Mouse (Mus musculus): Measurements from ENCODE around the gene Atl3. TPM values are rescaled to one million over a fixed set of nuclear protein-coding genes. Genes with fewer than 3 reads are reported as not detected.

Atl3 gene
- polyA plus RNA-seq (2012; rRNA removed) = 15.3 and 17.4 TPM in 2 replicates

DNA sequence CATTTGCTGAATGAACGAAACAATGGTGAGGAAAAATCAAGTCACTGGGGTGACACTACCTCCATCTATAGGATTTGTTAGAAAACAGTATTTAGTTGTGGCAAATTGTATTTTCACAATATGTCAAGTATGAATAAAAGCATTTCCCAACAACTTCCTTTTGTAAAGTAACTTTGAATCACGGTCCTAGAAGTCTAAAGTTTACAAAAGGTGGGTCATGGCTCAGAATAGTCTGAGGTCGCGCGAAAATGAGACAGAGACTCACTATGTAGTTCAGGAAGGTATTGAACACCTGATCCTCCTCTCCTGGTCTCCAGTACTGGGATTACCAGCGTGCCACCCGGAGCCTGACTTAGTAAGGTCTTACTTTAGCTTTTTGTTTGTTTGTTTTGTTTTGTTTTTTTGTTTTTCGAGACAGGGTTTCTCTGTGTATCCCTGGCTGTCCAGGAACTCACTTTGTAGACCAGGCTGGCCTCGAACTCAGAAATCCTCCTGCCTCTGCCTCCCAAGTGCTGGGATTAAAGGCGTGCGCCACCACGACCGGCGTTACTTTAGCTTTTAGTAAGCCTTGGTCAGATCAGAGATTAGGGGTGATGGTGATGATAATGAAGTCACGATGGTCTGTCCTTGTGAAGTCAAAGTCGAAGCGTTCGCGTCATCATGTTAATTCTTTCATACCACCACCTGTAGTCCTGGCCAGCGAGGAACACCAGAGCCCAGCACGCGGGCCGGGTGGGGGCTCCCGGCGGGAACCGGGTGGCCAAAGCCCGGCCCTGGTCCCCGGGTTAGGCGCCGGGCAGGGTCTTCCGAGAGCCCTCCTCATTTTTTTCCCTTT lies at the start of gene Atl3:
Gene Atl3, plus strand, starts transcription at position 689 of the 835 bp plus-strand sequence.
- WGBS = 24% methylated on average over 31 of the region's 31 CpGs
- Histone ChIP-seq H3K27me3 (ENCODE audit: control insufficient read depth, insufficient read depth, low read length) (no peaks in the 10 kb centered on the region), H3K4me1 (replicated peaks; ENCODE audit: control insufficient read depth, insufficient read depth, low read length) (peaks cover 6% of the 10 kb centered on the region; the same call in 1 of the 2 replicates), H3K36me3 (ENCODE audit: control insufficient read depth, insufficient read depth, low read length) (no peaks in the 10 kb centered on the region), H3K4me3 (ENCODE audit: control insufficient read depth, insufficient read depth, low read length) (peak within 1 kb of the TSS; percentile 66), H3K27ac (ENCODE audit: control insufficient read depth, insufficient read depth, low read length) (peak within 1 kb of the TSS; percentile 49)
- TF ChIP-seq CTCF (IDR thresholded peaks at IDR 0.05; ENCODE audit: borderline replicate concordance, control insufficient read depth, extremely low read depth, insufficient read depth, low read length, poor library complexity) (no peak), POLR2A (IDR thresholded peaks at IDR 0.05; ENCODE audit: control insufficient read depth, extremely low read depth, insufficient read depth, low read length, poor library complexity) (no peak)
- DNase-seq = no peak

DNA sequence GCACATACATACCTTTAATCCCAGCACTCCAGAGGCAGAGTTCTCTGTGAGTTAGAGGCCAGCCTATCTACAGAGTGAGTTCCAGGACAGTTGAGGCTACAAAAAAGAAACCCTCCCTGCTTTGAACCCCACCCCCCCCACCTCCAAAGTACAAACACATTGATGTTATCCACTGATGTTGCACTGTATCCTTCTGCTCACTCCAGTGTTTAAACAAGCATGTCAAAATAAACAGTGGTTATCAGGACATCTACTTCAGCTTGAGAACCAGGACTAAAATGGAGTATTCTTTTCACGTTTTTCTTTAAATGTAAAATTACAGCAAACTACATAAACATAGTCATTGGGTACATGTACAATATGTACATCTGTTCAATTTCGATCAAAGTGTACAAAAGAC lies 48.7 kb upstream of the Atl3 start:
- H3K27ac ChIP-seq (ENCODE audit: control insufficient read depth, insufficient read depth, low read length) = peak overlapping the region; percentile 86; the same call in 1 of the 2 replicates
- no peak for DNase-seq
- WGBS = 71% methylated on average over 2 of the region's 2 CpGs
- H3K36me3 ChIP-seq (ENCODE audit: control insufficient read depth, insufficient read depth, low read length) = no peaks in the 10 kb centered on the region; the same call in 1 of the 2 replicates
- H3K4me3 ChIP-seq (ENCODE audit: control insufficient read depth, insufficient read depth, low read length) = no peak overlapping the region
- TF ChIP-seq POLR2A (IDR thresholded peaks at IDR 0.05; ENCODE audit: control insufficient read depth, extremely low read depth, insufficient read depth, low read length, poor library complexity) (no peak), CTCF (IDR thresholded peaks at IDR 0.05; ENCODE audit: borderline replicate concordance, control insufficient read depth, extremely low read depth, insufficient read depth, low read length, poor library complexity) (no peak)
- peaks cover 19% of the 10 kb centered on the region for H3K4me1 ChIP-seq (replicated peaks; ENCODE audit: control insufficient read depth, insufficient read depth, low read length)
- no peaks in the 10 kb centered on the region for H3K27me3 ChIP-seq (ENCODE audit: control insufficient read depth, insufficient read depth, low read length)

DNA sequence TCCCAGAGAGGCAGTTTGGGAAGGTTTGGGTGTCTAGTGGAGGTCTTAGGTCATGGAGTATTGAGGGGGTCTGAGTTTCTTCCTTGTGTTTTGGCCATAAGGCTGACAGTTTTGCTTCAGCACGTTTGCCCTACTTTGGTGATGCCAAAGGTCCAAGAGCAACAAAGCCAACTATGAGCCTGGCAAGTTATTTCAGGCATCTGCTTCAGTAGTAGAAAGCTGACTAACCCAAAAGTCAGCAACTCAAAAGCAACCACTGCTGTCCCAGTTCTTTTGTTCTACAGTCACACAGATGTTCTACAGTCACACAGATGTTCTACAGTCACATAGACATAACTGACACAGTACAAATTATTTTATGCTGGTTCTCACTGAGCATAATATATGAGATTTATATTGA lies 48.2 kb upstream of the Atl3 start:
- H3K4me3 ChIP-seq (ENCODE audit: control insufficient read depth, insufficient read depth, low read length) = no peak overlapping the region
- TF ChIP-seq POLR2A (IDR thresholded peaks at IDR 0.05; ENCODE audit: control insufficient read depth, extremely low read depth, insufficient read depth, low read length, poor library complexity) (no peak), CTCF (IDR thresholded peaks at IDR 0.05; ENCODE audit: borderline replicate concordance, control insufficient read depth, extremely low read depth, insufficient read depth, low read length, poor library complexity) (no peak)
- peaks cover 19% of the 10 kb centered on the region for H3K4me1 ChIP-seq (replicated peaks; ENCODE audit: control insufficient read depth, insufficient read depth, low read length)
- 11% methylated on average over 1 of the region's 1 CpGs for WGBS
- H3K36me3 ChIP-seq (ENCODE audit: control insufficient read depth, insufficient read depth, low read length) = no peaks in the 10 kb centered on the region; the same call in 1 of the 2 replicates
- DNase-seq = peak; percentile 22
- peak overlapping the region; percentile 86 for H3K27ac ChIP-seq (ENCODE audit: control insufficient read depth, insufficient read depth, low read length)
- H3K27me3 ChIP-seq (ENCODE audit: control insufficient read depth, insufficient read depth, low read length) = no peaks in the 10 kb centered on the region

DNA sequence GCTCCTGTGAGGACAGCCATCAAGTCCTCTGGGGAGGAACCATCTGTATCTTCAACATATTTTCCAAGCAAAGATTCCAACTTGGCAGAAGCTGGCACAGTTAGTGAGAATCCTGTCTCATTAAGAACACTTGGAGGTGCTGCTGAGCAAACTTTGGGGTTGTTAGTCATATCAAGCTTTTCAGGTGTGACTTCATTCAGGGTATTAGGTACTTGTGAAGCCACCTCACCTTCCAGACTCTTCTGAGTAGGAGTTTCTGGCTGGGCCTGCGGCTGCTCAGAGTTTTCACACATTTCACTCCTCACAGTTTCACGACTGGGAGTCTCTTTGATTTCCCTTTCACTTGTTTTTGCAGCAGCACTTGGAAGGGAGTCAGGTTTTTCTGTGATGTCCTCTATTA lies 37.0 kb upstream of the Atl3 start:
- no peak overlapping the region for H3K4me3 ChIP-seq (ENCODE audit: control insufficient read depth, insufficient read depth, low read length)
- WGBS = 83% methylated on average over 2 of the region's 2 CpGs
- peaks cover 18% of the 10 kb centered on the region for H3K36me3 ChIP-seq (ENCODE audit: control insufficient read depth, insufficient read depth, low read length)
- no peak overlapping the region for H3K27ac ChIP-seq (ENCODE audit: control insufficient read depth, insufficient read depth, low read length)
- no peak for DNase-seq
- no peak for TF ChIP-seq CTCF (IDR thresholded peaks at IDR 0.05; ENCODE audit: borderline replicate concordance, control insufficient read depth, extremely low read depth, insufficient read depth, low read length, poor library complexity)
- TF ChIP-seq POLR2A (IDR thresholded peaks at IDR 0.05; ENCODE audit: control insufficient read depth, extremely low read depth, insufficient read depth, low read length, poor library complexity) = no peak
- H3K4me1 ChIP-seq (replicated peaks; ENCODE audit: control insufficient read depth, insufficient read depth, low read length) = no peaks in the 10 kb centered on the region
- H3K27me3 ChIP-seq (ENCODE audit: control insufficient read depth, insufficient read depth, low read length) = no peaks in the 10 kb centered on the region

DNA sequence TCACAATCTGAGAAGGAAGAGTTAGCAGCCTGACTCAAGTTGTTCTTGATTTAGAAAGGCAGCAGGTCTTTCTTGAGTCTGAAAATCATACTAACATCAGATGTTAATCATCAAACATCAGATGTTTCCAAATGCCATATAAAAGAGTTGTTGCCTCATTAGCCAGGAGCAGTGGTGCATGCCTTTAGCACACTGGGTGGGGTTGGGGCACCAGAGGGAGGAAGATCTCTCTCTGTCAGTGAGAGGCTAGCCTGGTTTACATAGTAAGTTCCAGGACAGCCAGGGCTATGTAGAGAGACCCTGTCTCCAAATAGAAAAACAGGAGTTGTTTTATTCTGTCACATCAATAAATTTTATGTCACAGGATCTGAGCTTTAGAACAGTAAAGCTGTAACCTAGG lies 34.9 kb upstream of the Atl3 start:
- H3K36me3 ChIP-seq (ENCODE audit: control insufficient read depth, insufficient read depth, low read length) = peaks cover 18% of the 10 kb centered on the region
- no peak overlapping the region for H3K4me3 ChIP-seq (ENCODE audit: control insufficient read depth, insufficient read depth, low read length)
- no peaks in the 10 kb centered on the region for H3K4me1 ChIP-seq (replicated peaks; ENCODE audit: control insufficient read depth, insufficient read depth, low read length)
- TF ChIP-seq CTCF (IDR thresholded peaks at IDR 0.05; ENCODE audit: borderline replicate concordance, control insufficient read depth, extremely low read depth, insufficient read depth, low read length, poor library complexity) (no peak), POLR2A (IDR thresholded peaks at IDR 0.05; ENCODE audit: control insufficient read depth, extremely low read depth, insufficient read depth, low read length, poor library complexity) (no peak)
- no peaks in the 10 kb centered on the region for H3K27me3 ChIP-seq (ENCODE audit: control insufficient read depth, insufficient read depth, low read length)
- no peak overlapping the region for H3K27ac ChIP-seq (ENCODE audit: control insufficient read depth, insufficient read depth, low read length)
- no peak for DNase-seq

DNA sequence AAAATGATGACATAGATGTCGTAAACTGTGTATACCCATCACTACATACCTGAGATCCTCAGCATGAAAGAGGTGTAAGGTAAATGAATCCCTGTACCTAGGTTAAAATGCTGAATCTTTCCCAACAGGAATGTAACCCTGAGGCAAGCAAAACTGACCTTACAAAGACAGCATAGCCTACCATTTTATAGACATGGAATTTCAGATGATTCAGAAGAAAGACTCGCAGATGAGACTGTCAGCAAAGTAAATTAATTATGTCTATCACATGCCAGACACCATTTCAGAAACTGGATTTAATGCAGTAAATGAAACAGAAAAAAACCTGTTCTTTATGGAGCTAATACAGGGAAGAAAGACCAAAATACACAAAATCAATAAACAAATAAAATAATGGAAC lies 34.5 kb upstream of the Atl3 start:
- Histone ChIP-seq H3K27me3 (ENCODE audit: control insufficient read depth, insufficient read depth, low read length) (no peaks in the 10 kb centered on the region), H3K27ac (ENCODE audit: control insufficient read depth, insufficient read depth, low read length) (no peak overlapping the region), H3K4me1 (replicated peaks; ENCODE audit: control insufficient read depth, insufficient read depth, low read length) (no peaks in the 10 kb centered on the region), H3K36me3 (ENCODE audit: control insufficient read depth, insufficient read depth, low read length) (peaks cover 18% of the 10 kb centered on the region), H3K4me3 (ENCODE audit: control insufficient read depth, insufficient read depth, low read length) (no peak overlapping the region)
- WGBS = 97% methylated on average over 2 of the region's 2 CpGs
- DNase-seq = no peak
- TF ChIP-seq CTCF (IDR thresholded peaks at IDR 0.05; ENCODE audit: borderline replicate concordance, control insufficient read depth, extremely low read depth, insufficient read depth, low read length, poor library complexity) (no peak), POLR2A (IDR thresholded peaks at IDR 0.05; ENCODE audit: control insufficient read depth, extremely low read depth, insufficient read depth, low read length, poor library complexity) (no peak)
